16 mouse cellular contexts compared by ENCODE assay signal in genomic region chr5:43130377-43130776, GRCm38 (mm10).
DNase-seq lines count a peak whose midpoint lies in the region.
"Had no signal": no experiment of that assay in that cellular context is flagged by ENCODE, and none has a peak within 500 bp of the region (broad histone marks: within the 10 kb centered on the region; RNA-seq: fewer than 3 reads in every experiment).

No protein-coding gene starts in this region.

- peak; percentile 27 to 49 for DNase-seq in frontal cortex, adult 2 months (ENCODE audit: extremely low spot score in 1 of 2, low spot score in 1 of 2)
- DNase-seq in frontal cortex, postnatal 25 days (ENCODE audit: low spot score in 2 of 2), result no peak
- peak; percentile 25 to 39 for DNase-seq in left cerebral cortex, adult 18-20 months (ENCODE audit: low spot score in 2 of 2)
- DNase-seq in left cerebral cortex, postnatal 10 days (ENCODE audit: extremely low spot score in 1 of 2, low spot score in 2 of 2), result no peak
- peak; percentile 76 for DNase-seq in brain, adult 2 months (ENCODE audit: low read depth, low spot score)
- DNase-seq in left cerebral cortex, adult 9 months (ENCODE audit: low spot score in 2 of 2), result peak; percentile 16 to 45
- DNase-seq in ovary, postnatal 10 days (ENCODE audit: low spot score), result no peak
- no peak for DNase-seq in adrenal gland, postnatal 10 days
- DNase-seq: adrenal gland, postnatal 25 days; cerebellum, adult 11-12 months; cerebellum, postnatal 14 days; embryo, embryonic 11 days; gastrocnemius, postnatal 10 days; heart, adult 2 months; kidney, adult 11 months; thymus, adult 2 months had no signal

- intact Hi-C loops in left cerebral cortex, postnatal 10 days (cut with DNase I), result no loop called here

Comparison
In these comparisons a context has a peak if more than half of its experiments do, and no peak if none do; other contexts are left out.
1. DNase-seq: peak in frontal cortex, adult 2 months (2 of 2), left cerebral cortex, adult 18-20 months (2 of 2), brain, adult 2 months (single experiment) and left cerebral cortex, adult 9 months (2 of 2); none in frontal cortex, postnatal 25 days (0 of 2), left cerebral cortex, postnatal 10 days (0 of 2), ovary, postnatal 10 days (single experiment) and adrenal gland, postnatal 10 days (single experiment).